Comparison of ENCODE assay signal across 32 mouse cellular contexts in the genomic region with DNA sequence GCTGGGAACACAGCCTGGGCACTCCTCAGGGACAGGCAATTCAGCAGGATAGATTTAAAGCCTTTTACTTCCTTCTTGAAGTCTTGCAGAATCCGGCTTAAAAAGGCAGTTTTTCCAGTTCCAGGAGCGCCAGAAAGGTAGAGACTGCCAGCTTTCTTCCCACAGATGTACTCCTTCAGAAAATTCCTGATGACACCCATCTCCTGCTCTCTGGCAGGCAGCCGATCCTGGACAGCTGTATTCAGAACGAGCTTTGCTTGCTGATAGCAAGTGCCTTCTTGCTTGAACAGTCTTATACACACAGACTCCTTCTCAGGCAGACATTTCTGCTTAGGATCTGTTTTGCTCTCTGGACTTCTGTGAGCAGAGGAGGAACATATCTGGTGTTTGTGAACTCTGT. TPM values are rescaled to one million over a fixed set of nuclear protein-coding genes. Genes with fewer than 3 reads are reported as not detected.
"Had no signal": no experiment of that assay in that cellular context is flagged by ENCODE, and none has a peak within 500 bp of the region (broad histone marks: within the 10 kb centered on the region; RNA-seq: fewer than 3 reads in every experiment).

No protein-coding gene starts in this region.

- DNase-seq: heart, postnatal 10 days; heart, postnatal 36 days; heart, postnatal 4 days; kidney, adult 11 months; kidney, adult 18-20 months; kidney, adult 2 months; kidney, adult 8-10 months; kidney, adult 9 months; kidney, postnatal 10 days; kidney, postnatal 14 days; kidney, postnatal 25 days; kidney, postnatal 36 days; kidney, postnatal 4 days; layer of hippocampus, adult 9-11 months; layer of hippocampus, postnatal 36 days had no signal

- ATAC-seq: hindbrain, embryonic 16.5 days; hindbrain, postnatal 0 days; inflammation-experienced regulatory T-cells, adult 6 months; intestine, embryonic 15.5 days; intestine, embryonic 16.5 days; intestine, postnatal 0 days had no signal

RNA-seq across cellular contexts. Expression of a gene that starts 27.6 kb away (rescaled TPM):
- total RNA-seq: heart, postnatal 10 days; heart, postnatal 25 days; heart, postnatal 36 days; heart, postnatal 4 days; hematopoietic stem cell, adult 5-6 weeks; hindbrain, postnatal 0 days; layer of hippocampus, adult 18-20 months; layer of hippocampus, adult 2 months; layer of hippocampus, adult 8-10 months; layer of hippocampus, postnatal 10 days; layer of hippocampus, postnatal 14 days; layer of hippocampus, postnatal 25 days; layer of hippocampus, postnatal 36 days; left cerebral cortex, adult 18-20 months; left cerebral cortex, adult 2 months; left cerebral cortex, adult 8-10 months had no signal
